Mouse (Mus musculus) hindbrain, postnatal 0 days (tissue): ENCODE measurements around the gene Gm5788. TPM values are rescaled to one million over a fixed set of nuclear protein-coding genes. Genes with fewer than 3 reads are reported as not detected.
A peak's percentile ranks its signal among the peaks of the same experiment; 100 is the strongest.
"Not testable (repeated sequence)": the region's sequence is repeated elsewhere in the genome, so short reads cannot be mapped to it uniquely, and the experiment has no call there.

ENCODE experiments used
- ATAC-seq: fragments of 200-750 bp; cut with Nextera tagmentation; 2 replicates; pipeline ENCODE4 v1.8.0; 2017; ENCODE audit warnings: mild to moderate bottlenecking, moderate TSS enrichment, moderate library complexity
- DNase-seq: peaks from one replicate; pipeline ENCODE4 v3.0.0-alpha.2; 2015; ENCODE audit warnings: low spot score
- H3K27ac ChIP-seq: fragments of 300-500 bp; sonication (generic); 2 replicates; pipeline ENCODE4 v1.5.1; 2014; ENCODE audit warnings: mild to moderate bottlenecking
- H3K27me3 ChIP-seq: fragments of 300-500 bp; sonication (generic); 2 replicates; pipeline ENCODE4 v1.6.1; 2014; ENCODE audit warnings: low read length, mixed read lengths; ENCODE audit not compliant: insufficient read depth
- H3K36me3 ChIP-seq: fragments of 300-500 bp; sonication (generic); 2 replicates; pipeline ENCODE4 v1.6.1; 2014; ENCODE audit warnings: low read length, mixed read lengths; ENCODE audit not compliant: insufficient read depth
- H3K4me1 ChIP-seq: fragments of 300-500 bp; sonication (generic); 2 replicates; pipeline ENCODE4 v1.6.1; 2014; ENCODE audit warnings: antibody characterized with exemption, low read length, mixed read lengths; ENCODE audit not compliant: insufficient read depth
- H3K4me2 ChIP-seq: fragments of 300-500 bp; sonication (generic); 2 replicates; pipeline ENCODE4 v1.6.1; 2014; ENCODE audit warnings: low read depth, mild to moderate bottlenecking, low read length, moderate library complexity, mixed read lengths
- H3K4me3 ChIP-seq: fragments of 300-500 bp; sonication (generic); 2 replicates; pipeline ENCODE4 v1.5.1; 2014; ENCODE audit warnings: low read length
- H3K9ac ChIP-seq: fragments of 300-500 bp; sonication (generic); replicated peaks from 2 replicates; pipeline ENCODE4 v1.6.1; 2014; ENCODE audit warnings: mild to moderate bottlenecking, low read length, moderate library complexity, mixed read lengths
- H3K9me3 ChIP-seq: fragments of 300-500 bp; sonication (generic); 2 replicates; pipeline ENCODE4 v1.6.1; 2016; ENCODE audit warnings: low read length, mixed read lengths
- CTCF ChIP-seq: IDR thresholded peaks from 2 replicates; pipeline ENCODE4 v1.5.1; 2016; ENCODE audit warnings: antibody characterized with exemption, control low read depth, low read depth
- WGBS: fragments of 180-500 bp; shearing (Covaris S2); extraction: QIAGEN DNeasy Blood & Tissue Kit; methylation state at CpG from one replicate; pipeline ENCODE4 v1.1.7; 2014; 5-methylcytosine and 5-hydroxymethylcytosine counted together
- polyA plus RNA-seq: library from polyadenylated mRNA; unstranded; fragments of >200 nt; fragmentation: Nextera tagmentation; extraction: Ambion mirVana; gene quantifications from 2 replicates; pipeline ENCODE4 v1.2.1, GENCODE M21; 2015
- total RNA-seq: library from RNA; depleted of rRNA; stranded (reverse); fragments of >200 nt; gene quantifications from 2 replicates; pipeline ENCODE4 v1.2.3, GENCODE M21; 2014; rRNA removed

Gm5788 gene
- total RNA-seq (not detected in 2 replicates), polyA plus RNA-seq (not detected in 2 replicates)

- not testable (repeated sequence) for H3K27ac ChIP-seq, H3K9ac ChIP-seq, DNase-seq, H3K36me3 ChIP-seq, H3K9me3 ChIP-seq, H3K4me1 ChIP-seq, H3K27me3 ChIP-seq, H3K4me3 ChIP-seq, ATAC-seq, H3K4me2 ChIP-seq
- 83% methylated on average over 3 of the region's 3 CpGs for WGBS
Observed at GRCm38 (mm10) chr12:87494421-87494820, at the start of gene Gm5788. Gm5788 (plus strand) TSS chr12:87494721.

- Histone ChIP-seq H3K36me3 (peaks cover 61% of the 10 kb centered on the region), H3K27me3 (no peaks in the 10 kb centered on the region), H3K9ac (no peak overlapping the region), H3K9me3 (no peaks in the 10 kb centered on the region), H3K27ac (no peak overlapping the region), H3K4me3 (no peak overlapping the region), H3K4me1 (no peaks in the 10 kb centered on the region), H3K4me2 (no peak overlapping the region)
- DNase-seq (no peak), ATAC-seq (no peak)
- TF ChIP-seq CTCF, result no peak
- WGBS, result 86% methylated on average over 9 of the region's 9 CpGs
Observed at GRCm38 (mm10) chr12:87449456-87449855, 45.1 kb upstream of the Gm5788 start.

GRCm38 (mm10) chr12:87464678-87465297 lies 29.7 kb upstream of the Gm5788 start:
- no peak for TF ChIP-seq CTCF
- 90% methylated on average over 6 of the region's 6 CpGs for WGBS
- ATAC-seq (no peak), DNase-seq (no peak)
- H3K4me1 ChIP-seq, result no peaks in the 10 kb centered on the region
- H3K36me3 ChIP-seq, result peaks cover 60% of the 10 kb centered on the region
- no peak overlapping the region for H3K4me3 ChIP-seq
- H3K4me2 ChIP-seq, result no peak overlapping the region
- no peaks in the 10 kb centered on the region for H3K27me3 ChIP-seq
- no peaks in the 10 kb centered on the region for H3K9me3 ChIP-seq
- no peak overlapping the region for H3K27ac ChIP-seq
- H3K9ac ChIP-seq, result no peak overlapping the region

- no peak overlapping the region for H3K9ac ChIP-seq
- WGBS, result 75% methylated on average over 7 of the region's 7 CpGs
- no peaks in the 10 kb centered on the region for H3K9me3 ChIP-seq
- peak overlapping the region; percentile 69 for H3K4me3 ChIP-seq
- peaks cover 10% of the 10 kb centered on the region; the same call in 1 of the 2 replicates for H3K4me1 ChIP-seq
- peak overlapping the region; percentile 75 for H3K4me2 ChIP-seq
- ATAC-seq (no peak), DNase-seq (no peak)
- no peak for TF ChIP-seq CTCF
- peaks cover 19% of the 10 kb centered on the region; the same call in 1 of the 2 replicates for H3K36me3 ChIP-seq
- no peak overlapping the region for H3K27ac ChIP-seq
- no peaks in the 10 kb centered on the region for H3K27me3 ChIP-seq
Observed at GRCm38 (mm10) chr12:87470263-87471136, 24.0 kb upstream of the Gm5788 start.

- peak overlapping the region; percentile 92 for H3K27ac ChIP-seq
- ATAC-seq (no peak), DNase-seq (no peak)
- H3K4me2 ChIP-seq, result peak overlapping the region; percentile 75
- WGBS, result 1% methylated on average over 19 of the region's 19 CpGs
- peak overlapping the region; percentile 87 for H3K9ac ChIP-seq
- peaks cover 15% of the 10 kb centered on the region; the same call in 1 of the 2 replicates for H3K36me3 ChIP-seq
- peak overlapping the region; percentile 69 for H3K4me3 ChIP-seq
- H3K9me3 ChIP-seq, result no peaks in the 10 kb centered on the region
- H3K27me3 ChIP-seq, result no peaks in the 10 kb centered on the region
- peaks cover 10% of the 10 kb centered on the region; the same call in 1 of the 2 replicates for H3K4me1 ChIP-seq
- TF ChIP-seq CTCF, result no peak
Observed at GRCm38 (mm10) chr12:87471421-87471963, 23.0 kb upstream of the Gm5788 start.

GRCm38 (mm10) chr12:87471964-87472786 lies 22.3 kb upstream of the Gm5788 start, which contains the start of gene Snw1:
Snw1 (minus strand) TSS chr12:87472274.
- DNase-seq, result peak; percentile 97
- Histone ChIP-seq H3K9ac (peak within 1 kb of the TSS; percentile 87), H3K9me3 (no peaks in the 10 kb centered on the region), H3K36me3 (peaks cover 8% of the 10 kb centered on the region; the same call in 1 of the 2 replicates), H3K4me1 (peaks cover 10% of the 10 kb centered on the region; the same call in 1 of the 2 replicates), H3K4me2 (peak within 1 kb of the TSS; percentile 75), H3K27ac (peak within 1 kb of the TSS; percentile 92), H3K27me3 (no peaks in the 10 kb centered on the region), H3K4me3 (peak within 1 kb of the TSS; percentile 69)
- peak; percentile 98 for ATAC-seq
- 3% methylated on average over 45 of the region's 45 CpGs for WGBS
- no peak; the same call in 1 of the 2 replicates for TF ChIP-seq CTCF
